Mouse (Mus musculus): ENCODE results near the gene Fnbp1.

DNA sequence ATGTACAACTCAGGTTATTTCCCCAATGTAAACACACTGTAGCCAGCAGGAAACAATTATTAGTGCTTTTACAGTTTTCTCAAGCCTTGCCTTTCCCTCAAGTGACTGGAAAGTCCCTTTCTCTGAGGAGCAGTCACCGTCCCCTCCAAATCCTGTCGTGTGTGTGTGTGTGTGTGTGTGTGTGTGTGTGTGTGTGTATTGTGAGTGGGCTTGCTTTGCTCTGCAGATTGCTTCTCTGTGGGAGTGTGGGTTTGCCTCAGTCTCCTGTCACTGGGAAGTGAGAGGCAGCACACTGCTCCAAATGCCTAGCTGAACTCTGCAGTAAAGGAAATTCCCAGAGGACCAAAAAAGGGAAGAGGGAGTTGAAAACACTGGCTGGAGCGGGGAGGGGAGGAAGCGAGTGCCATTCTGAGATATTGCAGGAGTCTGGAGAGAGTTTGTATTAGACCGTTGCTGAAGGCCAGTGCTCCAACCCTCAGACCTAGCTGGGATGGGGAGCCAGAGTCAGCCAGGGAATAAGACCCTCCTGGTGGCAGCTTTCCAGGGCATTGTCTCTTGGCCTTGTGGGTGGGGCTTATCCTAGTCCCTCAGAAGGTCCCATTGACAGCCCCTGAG lies 23.1 kb upstream of the Fnbp1 start:
- TF ChIP-seq CTCF (IDR thresholded peaks at IDR 0.05; ENCODE audit: borderline replicate concordance, insufficient read depth, low read depth, low read length): no peak
- no peak for TF ChIP-seq POLR2A (IDR thresholded peaks at IDR 0.05; ENCODE audit: borderline replicate concordance, insufficient read depth, low read length)

All from cerebellum, adult 2 months (tissue).